Mouse (Mus musculus) lung, embryonic 14.5 days (tissue): ENCODE results near the gene Tceal9. TPM values are rescaled to one million over a fixed set of nuclear protein-coding genes. Genes with fewer than 3 reads are reported as not detected.

Experiments
- ATAC-seq: fragments of 200-750 bp; cut with Nextera tagmentation; 2 replicates; pipeline ENCODE4 v1.8.0; 2017; ENCODE audit warnings: mild to moderate bottlenecking, moderate TSS enrichment, moderate library complexity; ENCODE audit not compliant: insufficient read depth
- DNase-seq: peaks from one replicate; pipeline ENCODE4 v3.0.0-alpha.2; 2015
- H3K27ac ChIP-seq: fragments of 300-500 bp; sonication (generic); 2 replicates; pipeline ENCODE4 v1.5.1; 2014; ENCODE audit warnings: low read depth, mild to moderate bottlenecking, moderate library complexity
- H3K27me3 ChIP-seq: fragments of 300-500 bp; sonication (generic); 2 replicates; pipeline ENCODE4 v1.6.1; 2014; ENCODE audit warnings: low read length, control low read depth; ENCODE audit not compliant: insufficient read depth
- H3K36me3 ChIP-seq: fragments of 300-500 bp; sonication (generic); 2 replicates; pipeline ENCODE4 v1.6.1; 2014; ENCODE audit warnings: control low read depth; ENCODE audit not compliant: insufficient read depth
- H3K4me1 ChIP-seq: fragments of 300-500 bp; sonication (generic); 2 replicates; pipeline ENCODE4 v1.6.1; 2014; ENCODE audit warnings: antibody characterized with exemption, control low read depth; ENCODE audit not compliant: insufficient read depth
- H3K4me2 ChIP-seq: fragments of 300-500 bp; sonication (generic); 2 replicates; pipeline ENCODE4 v1.6.1; 2014; ENCODE audit warnings: mild to moderate bottlenecking
- H3K4me3 ChIP-seq: fragments of 300-500 bp; sonication (generic); 2 replicates; pipeline ENCODE4 v1.5.1; 2014; ENCODE audit warnings: low read depth, low read length
- H3K9ac ChIP-seq: fragments of 300-500 bp; sonication (generic); 2 replicates; pipeline ENCODE4 v1.6.1; 2014
- H3K9me3 ChIP-seq: fragments of 300-500 bp; sonication (generic); 2 replicates; pipeline ENCODE4 v1.6.1; 2016; ENCODE audit warnings: low read depth, low read length, control low read depth
- CTCF ChIP-seq: IDR thresholded peaks from 2 replicates; pipeline ENCODE4 v1.5.1; 2016; ENCODE audit warnings: antibody characterized with exemption, low read depth
- WGBS: fragments of 180-500 bp; shearing (Covaris S2); extraction: QIAGEN DNeasy Blood & Tissue Kit; methylation state at CpG from one replicate; pipeline ENCODE4 v1.1.7; 2014; 5-methylcytosine and 5-hydroxymethylcytosine counted together
- polyA plus RNA-seq: library from polyadenylated mRNA; unstranded; fragments of >200 nt; fragmentation: Nextera tagmentation; extraction: Ambion mirVana; gene quantifications from 2 replicates; pipeline ENCODE4 v1.2.1, GENCODE M21; 2014

Gene Tceal9
- polyA plus RNA-seq, 1 experiment from 2014 or later: 592 TPM

GRCm38 (mm10) chrX:136216303-136216702, 28.6 kb upstream of the Tceal9 start:
- no peaks in the 10 kb centered on the region for H3K9me3 ChIP-seq
- no peak overlapping the region for H3K9ac ChIP-seq
- no peak overlapping the region for H3K27ac ChIP-seq
- WGBS: 43% methylated on average over 1 of the region's 1 CpGs
- peak; percentile 5 for DNase-seq
- H3K4me3 ChIP-seq: no peak overlapping the region
- H3K27me3 ChIP-seq: no peaks in the 10 kb centered on the region
- no peak for TF ChIP-seq CTCF
- no peaks in the 10 kb centered on the region for H3K36me3 ChIP-seq
- no peaks in the 10 kb centered on the region for H3K4me1 ChIP-seq
- ATAC-seq: no peak
- no peak overlapping the region for H3K4me2 ChIP-seq

DNA sequence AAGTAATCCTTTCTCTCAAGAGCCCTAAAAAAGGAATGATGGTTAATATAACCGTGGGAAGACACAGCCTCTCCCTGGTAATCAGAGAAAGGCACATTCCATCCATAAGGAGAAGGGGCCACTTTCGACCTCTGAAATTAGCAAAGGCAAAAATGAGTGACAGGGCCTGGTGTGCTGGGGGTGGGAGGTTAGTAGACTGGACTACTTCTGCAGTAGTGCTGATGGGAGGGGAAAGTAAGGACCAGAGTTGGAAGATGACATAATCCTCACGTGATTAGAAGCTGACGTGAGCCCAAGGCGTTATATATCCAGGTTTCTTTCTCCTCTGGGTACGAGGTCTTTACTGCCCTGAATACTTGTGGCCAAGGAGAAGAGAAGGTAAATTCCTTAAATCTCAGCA, 21.2 kb upstream of the Tceal9 start:
- H3K27ac ChIP-seq: no peak overlapping the region
- no peak for TF ChIP-seq CTCF
- DNase-seq (no peak), ATAC-seq (no peak)
- H3K36me3 ChIP-seq: no peaks in the 10 kb centered on the region
- 59% methylated on average over 6 of the region's 6 CpGs for WGBS
- H3K9ac ChIP-seq: no peak overlapping the region
- H3K4me3 ChIP-seq: no peak overlapping the region
- H3K27me3 ChIP-seq: no peaks in the 10 kb centered on the region
- no peaks in the 10 kb centered on the region for H3K4me1 ChIP-seq
- no peaks in the 10 kb centered on the region for H3K9me3 ChIP-seq
- H3K4me2 ChIP-seq: no peak overlapping the region

DNA sequence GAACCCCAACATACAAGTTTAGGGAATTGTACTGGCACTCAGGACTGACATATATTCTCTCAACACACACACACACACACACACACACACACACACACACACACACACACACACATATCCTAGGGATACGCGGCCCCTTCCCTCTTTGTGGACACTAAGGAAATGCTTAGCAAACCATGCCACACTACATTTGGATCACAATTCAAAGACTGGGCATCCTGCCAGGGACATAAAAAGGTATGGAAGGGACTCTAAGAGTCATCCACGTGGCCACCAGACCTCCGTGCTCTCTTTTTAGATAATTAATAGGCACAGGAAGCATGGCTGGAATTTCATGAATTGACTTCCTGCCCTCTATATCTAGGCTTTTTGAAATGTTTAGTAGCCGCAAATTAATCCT, 17.1 kb upstream of the Tceal9 start:
- 21% methylated on average over 5 of the region's 5 CpGs for WGBS
- H3K4me1 ChIP-seq: no peaks in the 10 kb centered on the region
- ATAC-seq (peak; percentile 62), DNase-seq (peak; percentile 79)
- H3K36me3 ChIP-seq: no peaks in the 10 kb centered on the region
- H3K9ac ChIP-seq: no peak overlapping the region
- no peak overlapping the region for H3K27ac ChIP-seq
- no peaks in the 10 kb centered on the region for H3K9me3 ChIP-seq
- H3K27me3 ChIP-seq: no peaks in the 10 kb centered on the region
- no peak overlapping the region for H3K4me3 ChIP-seq
- no peak for TF ChIP-seq CTCF
- no peak overlapping the region for H3K4me2 ChIP-seq

DNA sequence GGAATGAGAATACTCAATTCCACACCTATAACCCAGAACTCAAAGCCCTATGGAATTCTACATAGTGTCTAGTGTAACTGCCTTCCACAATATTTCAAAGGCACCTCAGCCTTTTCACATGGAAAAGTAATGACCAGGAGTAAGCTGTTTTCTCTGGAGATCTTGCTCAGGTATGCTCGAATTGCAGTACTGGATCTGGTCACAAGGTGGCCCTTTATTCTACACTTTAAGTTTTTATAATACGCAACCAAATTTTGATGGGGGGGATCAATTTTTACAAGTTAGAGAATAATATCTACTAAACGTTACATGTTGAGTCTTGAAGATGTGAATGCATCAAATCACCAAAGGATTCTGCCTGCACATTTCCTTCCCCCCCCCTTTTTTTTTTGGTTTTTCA, 6.8 kb upstream of the Tceal9 start:
- no peaks in the 10 kb centered on the region for H3K36me3 ChIP-seq
- ATAC-seq: no peak
- H3K9ac ChIP-seq: no peak overlapping the region
- H3K9me3 ChIP-seq: no peaks in the 10 kb centered on the region
- H3K27me3 ChIP-seq: no peaks in the 10 kb centered on the region
- WGBS: 47% methylated on average over 3 of the region's 3 CpGs
- no peak overlapping the region for H3K27ac ChIP-seq
- no peak overlapping the region for H3K4me2 ChIP-seq
- DNase-seq: peak; percentile 68
- peak; percentile 57 for TF ChIP-seq CTCF
- no peaks in the 10 kb centered on the region for H3K4me1 ChIP-seq
- H3K4me3 ChIP-seq: no peak overlapping the region

DNA sequence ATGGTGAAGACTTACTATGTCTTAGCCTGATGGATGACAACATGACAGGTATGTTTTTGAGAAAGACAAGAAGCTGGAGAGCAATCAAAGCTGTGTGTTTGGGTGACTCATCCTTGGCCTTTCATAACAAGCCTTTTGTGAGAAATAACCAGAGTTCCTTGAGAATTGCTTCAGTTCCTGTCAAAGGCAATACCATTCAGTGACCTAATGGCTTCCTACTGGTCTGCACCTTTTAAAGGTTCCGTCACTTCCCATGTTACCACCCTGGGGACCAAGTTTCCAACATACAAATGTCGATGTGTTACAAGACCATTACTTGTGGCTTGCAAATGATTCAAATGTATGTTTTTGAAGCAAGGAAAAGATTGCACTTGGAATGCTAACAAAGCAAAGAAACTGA, 1.7 kb upstream of the Tceal9 start:
- H3K4me3 ChIP-seq: no peak overlapping the region
- H3K27ac ChIP-seq: no peak overlapping the region
- 0 out of 2 replicates have a peak, but pooled peaks cover 5% of the 10 kb centered on the region for H3K36me3 ChIP-seq
- H3K4me1 ChIP-seq: no peaks in the 10 kb centered on the region
- H3K4me2 ChIP-seq: peak overlapping the region; percentile 52; the same call in 1 of the 2 replicates
- H3K27me3 ChIP-seq: no peaks in the 10 kb centered on the region
- WGBS: 82% methylated on average over 2 of the region's 2 CpGs
- ATAC-seq (no peak), DNase-seq (no peak)
- TF ChIP-seq CTCF: no peak
- H3K9me3 ChIP-seq: no peaks in the 10 kb centered on the region
- H3K9ac ChIP-seq: no peak overlapping the region

DNA sequence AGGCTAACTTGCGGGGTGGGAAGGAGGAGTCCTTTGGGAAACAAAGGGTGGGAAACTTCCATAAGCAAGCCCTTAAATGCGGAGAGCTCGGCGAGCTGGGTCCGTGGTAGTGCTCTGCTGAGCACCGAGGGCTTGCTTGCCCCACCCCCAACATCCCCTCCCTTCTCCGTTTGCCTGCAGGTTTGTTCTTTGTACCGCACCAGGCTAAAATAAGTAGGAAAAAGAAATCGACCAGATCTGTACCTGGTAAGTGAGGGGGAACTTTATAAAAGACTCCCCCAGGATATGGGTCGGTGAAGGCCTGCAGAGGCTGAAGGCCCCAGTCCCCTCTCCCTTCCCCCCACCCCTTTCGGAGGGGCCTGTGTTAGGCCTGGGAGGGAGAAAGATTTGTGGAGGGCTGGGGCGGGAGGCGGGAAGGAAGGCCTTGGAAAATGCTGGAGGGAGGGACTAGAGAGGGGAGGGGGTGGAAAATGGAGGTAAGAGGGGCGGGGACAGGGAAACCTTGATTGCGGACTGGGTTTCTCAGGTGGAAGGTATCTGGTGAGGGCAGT, 717 bp downstream of the Tceal9 start:
- DNase-seq: peak; percentile 38
- Histone ChIP-seq H3K27ac (peak overlapping the region; percentile 86), H3K36me3 (0 out of 2 replicates have a peak, but pooled peaks cover 5% of the 10 kb centered on the region), H3K4me2 (peak overlapping the region; percentile 52), H3K9me3 (no peaks in the 10 kb centered on the region), H3K4me3 (peak overlapping the region; percentile 60), H3K9ac (peak overlapping the region; percentile 71), H3K27me3 (no peaks in the 10 kb centered on the region), H3K4me1 (no peaks in the 10 kb centered on the region)
- ATAC-seq: peak; percentile 71
- whole genome bisulfite sequencing: 12% methylated on average over 12 of the region's 15 CpGs
- no peak for TF ChIP-seq CTCF

GRCm38 (mm10) chrX:136248811-136249210, 3.9 kb downstream of the Tceal9 start:
- Histone ChIP-seq H3K36me3 (0 out of 2 replicates have a peak, but pooled peaks cover 5% of the 10 kb centered on the region), H3K9ac (no peak overlapping the region), H3K4me3 (no peak overlapping the region), H3K4me2 (no peak overlapping the region), H3K27me3 (no peaks in the 10 kb centered on the region), H3K4me1 (no peaks in the 10 kb centered on the region), H3K27ac (no peak overlapping the region), H3K9me3 (no peaks in the 10 kb centered on the region)
- DNase-seq: peak; percentile 71
- no peak for TF ChIP-seq CTCF
- WGBS: 27% methylated on average over 6 of the region's 6 CpGs
- peak; percentile 13; the same call in 1 of the 2 replicates for ATAC-seq

GRCm38 (mm10) chrX:136249671-136250070, 4.8 kb downstream of the Tceal9 start:
- DNase-seq (peak; percentile 9), ATAC-seq (no peak)
- Histone ChIP-seq H3K4me1 (no peaks in the 10 kb centered on the region), H3K27ac (no peak overlapping the region), H3K9ac (no peak overlapping the region), H3K27me3 (no peaks in the 10 kb centered on the region), H3K4me2 (no peak overlapping the region), H3K36me3 (0 out of 2 replicates have a peak, but pooled peaks cover 5% of the 10 kb centered on the region), H3K9me3 (no peaks in the 10 kb centered on the region), H3K4me3 (no peak overlapping the region)
- 33% methylated on average over 7 of the region's 7 CpGs for WGBS
- no peak for TF ChIP-seq CTCF
